Mouse (Mus musculus) ovary, postnatal 14 days (tissue): ENCODE results near the gene Sap30bp.
A peak's percentile ranks its signal among the peaks of the same experiment; 100 is the strongest.

Experiments
- DNase-seq: peaks from one replicate; pipeline ENCODE4 v3.0.0; 2022; ENCODE audit warnings: low spot score

Gene Sap30bp

GRCm38 (mm10) chr11:115933108-115933746, at the start of gene Sap30bp, which contains the start of gene Recql5:
Sap30bp (plus strand) TSS chr11:115933282.
Recql5 (minus strand) TSS chr11:115933477.
- DNase-seq = peak; percentile 96

GRCm38 (mm10) chr11:115884361-115884760, 48.7 kb upstream of the Sap30bp start:
- no peak for DNase-seq

- no peak for DNase-seq
Measured at GRCm38 (mm10) chr11:115885281-115885680, 47.8 kb upstream of the Sap30bp start.

- no peak for DNase-seq
Measured at GRCm38 (mm10) chr11:115886446-115886845, 46.6 kb upstream of the Sap30bp start.

GRCm38 (mm10) chr11:115888020-115888419, 45.1 kb upstream of the Sap30bp start:
- DNase-seq = no peak

- no peak for DNase-seq
Measured at GRCm38 (mm10) chr11:115889159-115889558, 43.9 kb upstream of the Sap30bp start.

- no peak for DNase-seq
Measured at GRCm38 (mm10) chr11:115892213-115892612, 40.9 kb upstream of the Sap30bp start.

GRCm38 (mm10) chr11:115893071-115893470, 40.0 kb upstream of the Sap30bp start:
- no peak for DNase-seq

GRCm38 (mm10) chr11:115894755-115895520, 38.1 kb upstream of the Sap30bp start:
- DNase-seq = no peak

- no peak for DNase-seq
Measured at GRCm38 (mm10) chr11:115898446-115898845, 34.6 kb upstream of the Sap30bp start.

- no peak for DNase-seq
Measured at GRCm38 (mm10) chr11:115898886-115899285, 34.2 kb upstream of the Sap30bp start.

- DNase-seq = peak; percentile 52
Measured at GRCm38 (mm10) chr11:115899486-115900266, 33.4 kb upstream of the Sap30bp start, which contains the start of gene Smim5. Smim5 (plus strand) TSS chr11:115899966.

- DNase-seq = no peak
Measured at GRCm38 (mm10) chr11:115900561-115901337, 32.3 kb upstream of the Sap30bp start.

GRCm38 (mm10) chr11:115901338-115902161, 31.5 kb upstream of the Sap30bp start:
- DNase-seq = no peak

GRCm38 (mm10) chr11:115902177-115902576, 30.9 kb upstream of the Sap30bp start:
- no peak for DNase-seq

- peak; percentile 59 for DNase-seq
Measured at GRCm38 (mm10) chr11:115902831-115903230, 30.3 kb upstream of the Sap30bp start.

GRCm38 (mm10) chr11:115903384-115904230, 29.5 kb upstream of the Sap30bp start:
- no peak for DNase-seq

GRCm38 (mm10) chr11:115904231-115904955, 28.7 kb upstream of the Sap30bp start:
- no peak for DNase-seq
